Mouse (Mus musculus): ENCODE data around the gene Stx2.

GRCm38 (mm10) chr5:128940436-128940835 is 67.9 kb downstream of the Stx2 start:
- no peak for TF ChIP-seq CTCF (IDR thresholded peaks at IDR 0.05; ENCODE audit: low read depth)
- TF ChIP-seq EP300 (IDR thresholded peaks at IDR 0.05; ENCODE audit: low read depth), result no peak
